Mouse (Mus musculus): ENCODE data around the gene Tango2.

Tango2 gene

GRCm38 (mm10) chr16:18383756-18384155, 35.9 kb upstream of the Tango2 start:
- in situ Hi-C loops (cut with MboI, MseI): no loop called here

GRCm38 (mm10) chr16:18383045-18383726, 35.3 kb upstream of the Tango2 start:
- in situ Hi-C loops (cut with MboI, MseI): no loop called here

GRCm38 (mm10) chr16:18381621-18382258, 33.8 kb upstream of the Tango2 start:
- in situ Hi-C loops (cut with MboI, MseI): no loop called here

GRCm38 (mm10) chr16:18380495-18381063, 32.7 kb upstream of the Tango2 start:
- in situ Hi-C loops (cut with MboI, MseI): no loop called here

- in situ Hi-C loops (cut with MboI, MseI): no loop called here
These were observed 31.6 kb upstream of the Tango2 start for GRCm38 (mm10) chr16:18379338-18380001.

GRCm38 (mm10) chr16:18378489-18378888, 30.6 kb upstream of the Tango2 start:
- in situ Hi-C loops (cut with MboI, MseI): no loop called here

- in situ Hi-C loops (cut with MboI, MseI): no loop called here
These were observed 29.3 kb upstream of the Tango2 start for GRCm38 (mm10) chr16:18377203-18377602.

- in situ Hi-C loops (cut with MboI, MseI): no loop called here
These were observed 28.5 kb upstream of the Tango2 start for GRCm38 (mm10) chr16:18376297-18376954.

GRCm38 (mm10) chr16:18373632-18374031, 25.7 kb upstream of the Tango2 start:
- in situ Hi-C loops (cut with MboI, MseI): loop anchor here in 1 of 2 experiments (5.0 kb wide), 1 partner anchor 51 kb away; no protein-coding TSS in a partner anchor

- in situ Hi-C loops (cut with MboI, MseI): loop anchor here in 1 of 2 experiments (5.0 kb wide), 1 partner anchor 48 kb away; no protein-coding TSS in a partner anchor
These were observed 22.3 kb upstream of the Tango2 start for GRCm38 (mm10) chr16:18370197-18370596.

- in situ Hi-C loops (cut with MboI, MseI): no loop called here
These were observed 18.9 kb upstream of the Tango2 start for GRCm38 (mm10) chr16:18366849-18367248.

GRCm38 (mm10) chr16:18362948-18363347, 15.0 kb upstream of the Tango2 start:
- in situ Hi-C loops (cut with MboI, MseI): no loop called here

GRCm38 (mm10) chr16:18360151-18360805, 12.4 kb upstream of the Tango2 start:
- in situ Hi-C loops (cut with MboI, MseI): no loop called here

GRCm38 (mm10) chr16:18357977-18358376, 10.1 kb upstream of the Tango2 start:
- in situ Hi-C loops (cut with MboI, MseI): no loop called here

- in situ Hi-C loops (cut with MboI, MseI): no loop called here
These were observed 9.1 kb upstream of the Tango2 start for GRCm38 (mm10) chr16:18356961-18357360.

GRCm38 (mm10) chr16:18353106-18353505, 5.2 kb upstream of the Tango2 start:
- in situ Hi-C loops (cut with MboI, MseI): loop anchor here in 1 of 2 experiments (5.0 kb wide), 1 partner anchor 269 kb away; the partner anchor contains the start of gene Gp1bb

- in situ Hi-C loops (cut with MboI, MseI): loop anchor here in 1 of 2 experiments (5.0 kb wide), 1 partner anchor 271 kb away; the partner anchor contains the start of gene Gp1bb
These were observed 3.6 kb upstream of the Tango2 start for GRCm38 (mm10) chr16:18351313-18352055.

- in situ Hi-C loops (cut with MboI, MseI): loop anchor here in 1 of 2 experiments (5.0 kb wide), 2 partner anchors 37 to 272 kb away; partner anchors contain the start of gene Gp1bb
These were observed 1.9 kb upstream of the Tango2 start for GRCm38 (mm10) chr16:18349761-18350325.

- in situ Hi-C loops (cut with MboI, MseI): loop anchor here in 1 of 2 experiments (5.0 kb wide), 1 partner anchor 39 kb away; no protein-coding TSS in a partner anchor
These were observed 785 bp upstream of the Tango2 start for GRCm38 (mm10) chr16:18348601-18349175.
